Comparison of ENCODE assay signal across 11 mouse cellular contexts in the genomic region with DNA sequence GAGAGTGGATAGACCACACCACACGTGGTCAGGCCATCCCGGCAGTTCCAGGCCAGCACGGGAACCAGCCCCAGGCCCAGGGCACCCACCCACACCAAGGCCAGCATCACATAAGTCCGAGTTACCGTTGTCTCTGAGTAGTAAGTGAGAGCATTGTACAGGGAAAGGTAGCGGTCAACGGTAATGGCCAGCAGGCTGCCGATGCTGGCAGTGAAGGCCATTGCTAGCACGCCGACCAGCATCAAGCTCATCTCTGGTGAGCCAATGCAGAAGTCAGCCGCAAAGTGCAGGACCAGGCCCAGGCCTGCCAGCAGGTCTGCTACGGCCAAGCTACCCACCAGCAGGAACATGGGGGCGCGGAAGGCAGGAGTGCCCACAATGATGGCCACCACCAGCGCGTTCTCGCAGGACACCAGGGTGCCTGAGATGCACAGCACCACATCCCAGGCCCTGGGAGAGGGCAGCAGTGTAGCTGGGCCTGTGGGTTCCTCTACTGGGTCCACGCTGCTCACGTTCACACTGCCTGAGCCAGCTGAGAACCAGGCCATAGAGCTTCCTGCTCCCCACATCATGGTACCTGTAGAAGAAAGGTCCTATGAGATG. TPM values are rescaled to one million over a fixed set of nuclear protein-coding genes. Genes with fewer than 3 reads are reported as not detected.
"Had no signal": no experiment of that assay in that cellular context is flagged by ENCODE, and none has a peak within 500 bp of the region (broad histone marks: within the 10 kb centered on the region; RNA-seq: fewer than 3 reads in every experiment).

No protein-coding gene starts in this region.

- H3K27ac ChIP-seq: kidney, embryonic 15.5 days; liver, embryonic 14.5 days; midbrain, embryonic 10.5 days; neural tube, embryonic 15.5 days had no signal

- H3K9me3 ChIP-seq: kidney, embryonic 15.5 days; midbrain, embryonic 10.5 days; neural tube, embryonic 15.5 days had no signal

- H3K9ac ChIP-seq: liver, embryonic 14.5 days; neural tube, embryonic 15.5 days had no signal

- H3K36me3 ChIP-seq: kidney, embryonic 15.5 days; midbrain, embryonic 10.5 days; neural tube, embryonic 15.5 days had no signal

- DNase-seq: kidney, postnatal 14 days; liver; lung, adult 18-20 months; midbrain, embryonic 14.5 days; thymus, postnatal 36 days had no signal

RNA-seq across cellular contexts. Expression of gene Gpr3, which starts 1.4 kb away (rescaled TPM):
- polyA plus RNA-seq: liver, embryonic 14.5 days; small intestine, adult 2 months; thymus, postnatal 0 days had no signal
